Mouse (Mus musculus) hindbrain, postnatal 0 days (tissue): ENCODE results near the gene Dst. TPM values are rescaled to one million over a fixed set of nuclear protein-coding genes. Genes with fewer than 3 reads are reported as not detected.

Source experiments
- ATAC-seq: fragments of 200-750 bp; cut with Nextera tagmentation; 2 replicates; pipeline ENCODE4 v1.8.0; 2017; ENCODE audit warnings: mild to moderate bottlenecking, moderate TSS enrichment, moderate library complexity
- DNase-seq: peaks from one replicate; pipeline ENCODE4 v3.0.0-alpha.2; 2015; ENCODE audit warnings: low spot score
- H3K27ac ChIP-seq: fragments of 300-500 bp; sonication (generic); 2 replicates; pipeline ENCODE4 v1.5.1; 2014; ENCODE audit warnings: mild to moderate bottlenecking
- H3K27me3 ChIP-seq: fragments of 300-500 bp; sonication (generic); 2 replicates; pipeline ENCODE4 v1.6.1; 2014; ENCODE audit warnings: low read length, mixed read lengths; ENCODE audit not compliant: insufficient read depth
- H3K36me3 ChIP-seq: fragments of 300-500 bp; sonication (generic); 2 replicates; pipeline ENCODE4 v1.6.1; 2014; ENCODE audit warnings: low read length, mixed read lengths; ENCODE audit not compliant: insufficient read depth
- H3K4me1 ChIP-seq: fragments of 300-500 bp; sonication (generic); 2 replicates; pipeline ENCODE4 v1.6.1; 2014; ENCODE audit warnings: antibody characterized with exemption, low read length, mixed read lengths; ENCODE audit not compliant: insufficient read depth
- H3K4me2 ChIP-seq: fragments of 300-500 bp; sonication (generic); 2 replicates; pipeline ENCODE4 v1.6.1; 2014; ENCODE audit warnings: low read depth, mild to moderate bottlenecking, low read length, moderate library complexity, mixed read lengths
- H3K4me3 ChIP-seq: fragments of 300-500 bp; sonication (generic); 2 replicates; pipeline ENCODE4 v1.5.1; 2014; ENCODE audit warnings: low read length
- H3K9ac ChIP-seq: fragments of 300-500 bp; sonication (generic); replicated peaks from 2 replicates; pipeline ENCODE4 v1.6.1; 2014; ENCODE audit warnings: mild to moderate bottlenecking, low read length, moderate library complexity, mixed read lengths
- H3K9me3 ChIP-seq: fragments of 300-500 bp; sonication (generic); 2 replicates; pipeline ENCODE4 v1.6.1; 2016; ENCODE audit warnings: low read length, mixed read lengths
- CTCF ChIP-seq: IDR thresholded peaks from 2 replicates; pipeline ENCODE4 v1.5.1; 2016; ENCODE audit warnings: antibody characterized with exemption, control low read depth, low read depth
- WGBS: fragments of 180-500 bp; shearing (Covaris S2); extraction: QIAGEN DNeasy Blood & Tissue Kit; methylation state at CpG from one replicate; pipeline ENCODE4 v1.1.7; 2014; 5-methylcytosine and 5-hydroxymethylcytosine counted together
- polyA plus RNA-seq: library from polyadenylated mRNA; unstranded; fragments of >200 nt; fragmentation: Nextera tagmentation; extraction: Ambion mirVana; gene quantifications from 2 replicates; pipeline ENCODE4 v1.2.1, GENCODE M21; 2015
- total RNA-seq: library from RNA; depleted of rRNA; stranded (reverse); fragments of >200 nt; gene quantifications from 2 replicates; pipeline ENCODE4 v1.2.3, GENCODE M21; 2014

Dst gene
- total and polyA plus RNA-seq, 2 experiments from 2014 or later, result 33.0 to 155 TPM

DNA sequence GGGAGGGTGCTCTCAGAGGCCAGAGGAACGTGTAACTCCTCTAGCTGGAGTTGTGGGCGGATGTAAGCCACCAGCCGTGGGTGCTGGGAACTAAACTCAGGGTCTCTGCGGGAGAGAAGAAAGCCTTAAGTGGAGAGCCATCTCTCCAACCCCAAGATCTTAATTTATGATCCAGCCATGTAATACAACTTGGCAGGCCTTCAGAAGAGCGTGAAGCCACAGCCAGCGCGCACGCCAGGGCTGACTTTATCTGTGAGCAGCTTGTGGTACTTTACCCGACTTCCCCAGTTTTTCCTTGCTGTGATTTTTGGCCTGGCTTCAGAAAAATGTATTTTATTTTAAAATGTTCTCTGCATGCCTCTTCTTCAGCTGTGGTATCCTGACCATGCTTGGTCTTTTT lies 377.0 kb downstream of the Dst start:
- ATAC-seq, result no peak
- no peak overlapping the region for H3K4me3 ChIP-seq
- no peak overlapping the region for H3K4me2 ChIP-seq
- peaks cover 31% of the 10 kb centered on the region for H3K36me3 ChIP-seq
- H3K4me1 ChIP-seq, result no peaks in the 10 kb centered on the region
- no peak overlapping the region for H3K27ac ChIP-seq
- H3K9me3 ChIP-seq, result no peaks in the 10 kb centered on the region
- no peak overlapping the region for H3K9ac ChIP-seq
- 85% methylated on average over 9 of the region's 9 CpGs for WGBS
- TF ChIP-seq CTCF, result no peak
- DNase-seq, result no peak
- H3K27me3 ChIP-seq, result no peaks in the 10 kb centered on the region

DNA sequence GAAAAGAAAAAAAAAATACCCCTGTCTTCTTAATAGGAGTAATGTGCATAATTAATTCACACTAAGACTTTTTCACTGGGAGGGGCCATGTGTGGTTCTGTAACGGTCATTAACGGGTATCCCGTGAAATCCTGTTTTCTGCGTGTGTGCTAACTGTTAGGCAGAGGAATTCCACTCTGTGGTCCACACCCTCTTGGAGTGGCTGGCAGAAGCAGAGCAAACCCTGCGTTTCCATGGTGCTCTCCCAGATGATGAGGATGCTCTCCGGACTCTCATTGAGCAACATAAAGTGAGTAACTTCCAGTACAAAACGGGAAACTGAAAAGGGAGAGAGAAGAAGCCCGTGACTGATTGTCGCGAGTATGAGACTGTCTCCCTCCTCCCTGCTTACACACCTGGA lies 379.7 kb downstream of the Dst start:
- Histone ChIP-seq H3K4me1 (no peaks in the 10 kb centered on the region), H3K9ac (no peak overlapping the region), H3K4me3 (no peak overlapping the region), H3K27me3 (no peaks in the 10 kb centered on the region), H3K4me2 (no peak overlapping the region), H3K36me3 (peaks cover 44% of the 10 kb centered on the region; the same call in 1 of the 2 replicates), H3K27ac (no peak overlapping the region), H3K9me3 (no peaks in the 10 kb centered on the region)
- DNase-seq (no peak), ATAC-seq (no peak)
- no peak for TF ChIP-seq CTCF
- 73% methylated on average over 10 of the region's 10 CpGs for WGBS

DNA sequence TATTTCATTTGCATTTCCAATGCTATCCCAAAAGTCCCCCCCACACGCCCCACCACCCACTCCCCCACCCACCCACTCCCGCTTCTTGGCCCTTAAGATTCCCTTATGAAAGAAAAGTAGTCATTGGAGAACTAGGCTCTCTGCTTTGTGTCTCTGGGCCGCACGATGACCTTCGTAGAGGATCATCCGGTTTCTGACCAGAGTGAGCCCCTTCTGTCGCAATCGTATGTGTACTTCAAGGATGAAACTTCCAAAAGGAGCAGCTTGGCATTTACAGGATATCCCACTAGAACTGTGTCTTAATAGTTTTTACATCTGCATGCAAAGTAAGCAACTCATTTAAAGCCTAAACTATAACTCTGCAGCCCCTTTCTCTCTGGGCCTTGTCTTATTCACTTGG lies 380.2 kb downstream of the Dst start:
- Histone ChIP-seq H3K4me1 (no peaks in the 10 kb centered on the region), H3K4me3 (no peak overlapping the region), H3K4me2 (no peak overlapping the region), H3K36me3 (peaks cover 47% of the 10 kb centered on the region), H3K9me3 (no peaks in the 10 kb centered on the region), H3K27me3 (no peaks in the 10 kb centered on the region), H3K9ac (no peak overlapping the region), H3K27ac (no peak overlapping the region)
- ATAC-seq (no peak), DNase-seq (no peak)
- TF ChIP-seq CTCF, result no peak
- 93% methylated on average over 8 of the region's 8 CpGs for WGBS

DNA sequence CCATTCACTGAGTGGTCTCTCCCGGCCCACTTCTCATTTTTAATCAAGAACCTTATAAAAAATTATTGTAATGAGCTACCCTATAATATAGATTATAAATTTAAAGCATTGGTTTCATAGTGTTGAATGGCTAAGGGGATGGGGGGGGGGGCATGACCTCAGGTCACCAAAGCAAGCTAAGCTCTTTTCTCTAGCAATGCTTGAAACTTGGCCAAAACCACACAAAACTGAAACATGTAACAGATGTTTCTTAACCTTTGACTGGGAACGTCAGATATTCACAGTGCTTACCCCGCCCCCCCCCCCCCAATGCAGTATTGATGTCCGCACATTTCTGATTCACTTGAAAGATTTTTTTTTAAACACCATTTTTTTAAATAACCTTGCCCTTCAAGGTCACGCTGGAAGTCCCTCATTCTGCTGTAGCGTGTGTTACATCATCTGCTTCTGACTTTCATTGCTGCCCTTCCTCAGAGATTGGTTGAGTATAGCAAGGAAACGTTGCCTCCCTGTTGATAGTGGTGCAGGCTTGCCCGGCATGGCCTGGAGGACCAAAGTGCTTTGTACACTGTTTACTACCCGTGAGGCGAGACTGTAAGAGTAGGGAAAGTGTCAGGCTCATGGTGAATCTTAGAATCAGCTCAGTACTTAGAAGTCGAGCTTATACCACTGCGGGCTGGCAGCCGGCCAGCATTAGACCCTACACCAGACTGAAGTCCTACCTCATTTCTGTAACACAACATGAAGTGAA lies 380.9 kb downstream of the Dst start:
- Histone ChIP-seq H3K27me3 (no peaks in the 10 kb centered on the region), H3K36me3 (peaks cover 54% of the 10 kb centered on the region), H3K4me2 (no peak overlapping the region), H3K27ac (no peak overlapping the region), H3K9me3 (no peaks in the 10 kb centered on the region), H3K4me3 (no peak overlapping the region), H3K4me1 (no peaks in the 10 kb centered on the region), H3K9ac (no peak overlapping the region)
- whole genome bisulfite sequencing, result 83% methylated on average over 13 of the region's 13 CpGs
- no peak for TF ChIP-seq CTCF
- no peak for DNase-seq
- ATAC-seq, result no peak

DNA sequence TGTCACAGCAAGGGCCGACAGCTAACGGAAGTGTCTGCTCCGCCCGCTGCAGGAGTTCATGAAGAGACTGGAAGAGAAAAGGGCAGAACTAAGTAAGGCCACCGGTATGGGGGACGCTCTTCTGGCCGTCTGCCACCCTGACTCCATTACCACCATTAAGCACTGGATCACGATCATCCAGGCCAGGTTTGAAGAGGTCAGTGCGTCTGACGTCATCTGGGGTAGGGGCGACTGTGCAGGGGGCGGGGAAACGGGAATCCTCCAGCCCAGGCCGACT lies 381.4 kb downstream of the Dst start:
- H3K9ac ChIP-seq, result no peak overlapping the region
- no peaks in the 10 kb centered on the region for H3K27me3 ChIP-seq
- H3K4me3 ChIP-seq, result no peak overlapping the region
- H3K36me3 ChIP-seq, result peaks cover 54% of the 10 kb centered on the region
- no peaks in the 10 kb centered on the region for H3K9me3 ChIP-seq
- DNase-seq, result no peak
- no peaks in the 10 kb centered on the region for H3K4me1 ChIP-seq
- 83% methylated on average over 14 of the region's 14 CpGs for WGBS
- H3K27ac ChIP-seq, result no peak overlapping the region
- no peak for TF ChIP-seq CTCF
- H3K4me2 ChIP-seq, result no peak overlapping the region
- ATAC-seq, result no peak

DNA sequence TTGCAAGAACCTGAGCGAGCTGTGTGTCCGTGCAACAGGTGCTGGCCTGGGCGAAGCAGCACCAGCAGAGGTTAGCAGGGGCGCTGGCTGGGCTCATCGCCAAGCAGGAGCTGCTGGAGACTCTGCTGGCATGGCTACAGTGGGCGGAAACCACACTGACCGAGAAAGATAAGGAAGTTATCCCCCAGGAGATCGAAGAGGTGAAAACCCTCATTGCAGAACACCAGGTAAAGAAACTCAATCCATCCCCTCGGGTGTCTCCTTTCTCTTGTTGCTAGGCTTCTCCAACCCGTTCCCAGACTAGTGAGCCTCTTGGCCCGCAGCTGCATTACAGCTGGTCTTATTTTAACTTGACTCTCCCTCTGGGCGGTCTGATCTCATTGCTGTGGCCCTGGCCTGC lies 382.3 kb downstream of the Dst start:
- no peak for TF ChIP-seq CTCF
- Histone ChIP-seq H3K4me2 (no peak overlapping the region), H3K9me3 (no peaks in the 10 kb centered on the region), H3K27me3 (no peaks in the 10 kb centered on the region), H3K9ac (no peak overlapping the region), H3K4me1 (no peaks in the 10 kb centered on the region), H3K27ac (no peak overlapping the region), H3K36me3 (peaks cover 60% of the 10 kb centered on the region), H3K4me3 (no peak overlapping the region)
- DNase-seq (no peak), ATAC-seq (no peak)
- 90% methylated on average over 12 of the region's 12 CpGs for WGBS

DNA sequence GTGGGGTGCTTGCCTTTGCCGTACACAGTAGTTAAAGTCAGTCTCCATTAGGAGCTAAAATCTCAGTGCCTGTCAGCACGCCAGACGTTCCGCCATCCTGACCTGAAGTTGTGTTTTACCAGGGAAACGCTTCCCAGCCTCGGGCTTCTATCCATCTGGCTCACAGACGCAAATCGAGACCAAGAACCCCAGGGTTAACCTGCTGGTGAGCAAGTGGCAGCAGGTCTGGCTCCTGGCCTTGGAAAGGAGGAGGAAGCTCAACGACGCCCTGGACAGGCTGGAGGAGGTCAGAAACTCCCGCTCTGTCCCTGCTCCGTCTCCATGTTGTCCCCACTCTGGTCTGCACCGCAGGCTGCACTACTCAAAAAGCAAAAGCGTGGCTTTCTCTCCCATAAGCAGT lies 385.2 kb downstream of the Dst start:
- ATAC-seq (0 out of 2 replicates have a peak, but pooled peaks have one; percentile 24), DNase-seq (no peak)
- no peak overlapping the region for H3K4me2 ChIP-seq
- no peaks in the 10 kb centered on the region for H3K9me3 ChIP-seq
- no peaks in the 10 kb centered on the region for H3K4me1 ChIP-seq
- H3K36me3 ChIP-seq, result peaks cover 63% of the 10 kb centered on the region
- no peak for TF ChIP-seq CTCF
- H3K9ac ChIP-seq, result no peak overlapping the region
- no peak overlapping the region for H3K27ac ChIP-seq
- no peak overlapping the region for H3K4me3 ChIP-seq
- H3K27me3 ChIP-seq, result no peaks in the 10 kb centered on the region
- WGBS, result 75% methylated on average over 14 of the region's 14 CpGs
